Mouse (Mus musculus) limb, embryonic 13.5 days (tissue): ENCODE data around the gene Tmed8. TPM values are rescaled to one million over a fixed set of nuclear protein-coding genes. Genes with fewer than 3 reads are reported as not detected.

Experiments used
- ATAC-seq: fragments of 200-750 bp; cut with Nextera tagmentation; 2 replicates; pipeline ENCODE4 v1.8.0; 2017; ENCODE audit warnings: low read depth, moderate number of reproducible peaks, moderate TSS enrichment; ENCODE audit not compliant: low FRiP score
- H3K27ac ChIP-seq: fragments of 300-500 bp; sonication (generic); 2 replicates; pipeline ENCODE4 v1.5.1; 2015; ENCODE audit warnings: inconsistent platforms, mild to moderate bottlenecking, moderate library complexity
- H3K27me3 ChIP-seq: fragments of 300-500 bp; sonication (generic); 2 replicates; pipeline ENCODE4 v1.6.1; 2015; ENCODE audit warnings: mild to moderate bottlenecking, inconsistent platforms
- H3K36me3 ChIP-seq: fragments of 300-500 bp; sonication (generic); 2 replicates; pipeline ENCODE4 v1.6.1; 2015; ENCODE audit warnings: inconsistent platforms, mild to moderate bottlenecking, moderate library complexity
- H3K4me1 ChIP-seq: fragments of 300-500 bp; sonication (generic); 2 replicates; pipeline ENCODE4 v1.6.1; 2015; ENCODE audit warnings: inconsistent platforms
- H3K4me2 ChIP-seq: fragments of 300-500 bp; sonication (generic); replicated peaks from 2 replicates; pipeline ENCODE4 v1.6.1; 2015; ENCODE audit warnings: inconsistent platforms, mild to moderate bottlenecking, moderate library complexity
- H3K4me3 ChIP-seq: fragments of 300-500 bp; sonication (generic); 2 replicates; pipeline ENCODE4 v1.5.1; 2015; ENCODE audit warnings: moderate library complexity, mild to moderate bottlenecking, inconsistent platforms
- H3K9ac ChIP-seq: fragments of 300-500 bp; sonication (generic); 2 replicates; pipeline ENCODE4 v1.6.1; 2015; ENCODE audit warnings: mild to moderate bottlenecking, inconsistent platforms
- H3K9me3 ChIP-seq: fragments of 300-500 bp; sonication (generic); 2 replicates; pipeline ENCODE4 v1.6.1; 2016; ENCODE audit warnings: inconsistent platforms
- WGBS: fragments of 180-500 bp; shearing (Covaris S2); methylation state at CpG from one replicate; pipeline ENCODE4 v1.1.7; 2015; 5-methylcytosine and 5-hydroxymethylcytosine counted together
- polyA plus RNA-seq: library from polyadenylated mRNA; unstranded; fragments of >200 nt; fragmentation: Nextera tagmentation; extraction: Ambion mirVana; gene quantifications from 2 replicates; pipeline ENCODE4 v1.2.1, GENCODE M21; 2015

Tmed8 gene
- polyA plus RNA-seq, 1 experiment from 2014 or later: 2.5 TPM

DNA sequence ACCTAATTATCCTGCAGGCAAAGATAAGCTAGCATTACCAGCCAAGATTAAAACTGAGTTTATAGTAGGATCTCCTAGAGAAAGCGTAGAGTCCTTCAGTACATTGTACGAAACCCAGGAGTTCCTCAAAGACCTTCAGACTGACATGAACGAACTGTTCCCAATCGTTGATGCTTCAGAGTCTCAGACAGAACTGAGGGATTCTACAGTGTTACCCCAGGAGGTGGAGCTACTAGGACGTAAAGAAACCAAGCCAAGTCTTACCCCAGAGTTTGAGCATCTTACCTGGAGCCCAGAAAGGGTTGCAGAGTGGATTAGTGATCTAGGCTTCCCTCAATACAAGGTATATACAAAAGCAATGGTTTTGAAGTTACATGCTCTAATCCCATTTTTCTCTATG is 1.4 kb upstream of the Tmed8 start:
- H3K9me3 ChIP-seq: no peaks in the 10 kb centered on the region
- peaks cover 22% of the 10 kb centered on the region for H3K4me1 ChIP-seq
- no peak overlapping the region for H3K4me3 ChIP-seq
- H3K4me2 ChIP-seq: no peak overlapping the region
- ATAC-seq: no peak
- no peak overlapping the region for H3K9ac ChIP-seq
- WGBS: 67% methylated on average over 5 of the region's 5 CpGs
- H3K27me3 ChIP-seq: 0 out of 2 replicates have a peak, but pooled peaks cover 7% of the 10 kb centered on the region
- H3K27ac ChIP-seq: no peak overlapping the region
- no peaks in the 10 kb centered on the region for H3K36me3 ChIP-seq

- H3K27me3 ChIP-seq: 0 out of 2 replicates have a peak, but pooled peaks cover 7% of the 10 kb centered on the region
- no peaks in the 10 kb centered on the region for H3K9me3 ChIP-seq
- whole genome bisulfite sequencing: under 1% methylated on average over 37 of the region's 38 CpGs
- no peaks in the 10 kb centered on the region for H3K36me3 ChIP-seq
- H3K4me1 ChIP-seq: peaks cover 23% of the 10 kb centered on the region
- ATAC-seq: peak; percentile 20
- H3K4me2 ChIP-seq: peak within 1 kb of the TSS; percentile 87
- peak within 1 kb of the TSS; percentile 58; the same call in 1 of the 2 replicates for H3K27ac ChIP-seq
- H3K4me3 ChIP-seq: peak within 1 kb of the TSS; percentile 86
- H3K9ac ChIP-seq: peak within 1 kb of the TSS; percentile 88
Measured at GRCm38 (mm10) chr12:87199206-87199972, 865 bp downstream of the Tmed8 start, which contains the start of gene Samd15. Samd15 (plus strand) TSS chr12:87199723.

- H3K27ac ChIP-seq: no peak overlapping the region
- H3K27me3 ChIP-seq: 0 out of 2 replicates have a peak, but pooled peaks cover 7% of the 10 kb centered on the region
- H3K4me3 ChIP-seq: peak overlapping the region; percentile 86
- peaks cover 23% of the 10 kb centered on the region for H3K4me1 ChIP-seq
- H3K9me3 ChIP-seq: no peaks in the 10 kb centered on the region
- no peak for ATAC-seq
- 43% methylated on average over 6 of the region's 6 CpGs for WGBS
- H3K9ac ChIP-seq: peak overlapping the region; percentile 88; the same call in 1 of the 2 replicates
- no peaks in the 10 kb centered on the region for H3K36me3 ChIP-seq
- H3K4me2 ChIP-seq: peak overlapping the region; percentile 87
Measured at GRCm38 (mm10) chr12:87198792-87199191, 1.5 kb downstream of the Tmed8 start.

- no peaks in the 10 kb centered on the region for H3K9me3 ChIP-seq
- H3K27ac ChIP-seq: no peak overlapping the region
- 0 out of 2 replicates have a peak, but pooled peaks cover 7% of the 10 kb centered on the region for H3K27me3 ChIP-seq
- no peak overlapping the region for H3K4me2 ChIP-seq
- no peaks in the 10 kb centered on the region for H3K36me3 ChIP-seq
- peaks cover 23% of the 10 kb centered on the region for H3K4me1 ChIP-seq
- no peak overlapping the region for H3K4me3 ChIP-seq
- H3K9ac ChIP-seq: no peak overlapping the region
- no peak for ATAC-seq
Measured at GRCm38 (mm10) chr12:87196310-87196709, 3.9 kb downstream of the Tmed8 start.

- Histone ChIP-seq H3K36me3 (no peaks in the 10 kb centered on the region), H3K4me2 (no peak overlapping the region), H3K4me3 (no peak overlapping the region), H3K9ac (no peak overlapping the region), H3K4me1 (peaks cover 23% of the 10 kb centered on the region), H3K9me3 (no peaks in the 10 kb centered on the region), H3K27me3 (no peaks in the 10 kb centered on the region), H3K27ac (no peak overlapping the region)
- ATAC-seq: no peak
- whole genome bisulfite sequencing: 95% methylated on average over 1 of the region's 1 CpGs
Measured at GRCm38 (mm10) chr12:87195069-87195468, 5.2 kb downstream of the Tmed8 start.

DNA sequence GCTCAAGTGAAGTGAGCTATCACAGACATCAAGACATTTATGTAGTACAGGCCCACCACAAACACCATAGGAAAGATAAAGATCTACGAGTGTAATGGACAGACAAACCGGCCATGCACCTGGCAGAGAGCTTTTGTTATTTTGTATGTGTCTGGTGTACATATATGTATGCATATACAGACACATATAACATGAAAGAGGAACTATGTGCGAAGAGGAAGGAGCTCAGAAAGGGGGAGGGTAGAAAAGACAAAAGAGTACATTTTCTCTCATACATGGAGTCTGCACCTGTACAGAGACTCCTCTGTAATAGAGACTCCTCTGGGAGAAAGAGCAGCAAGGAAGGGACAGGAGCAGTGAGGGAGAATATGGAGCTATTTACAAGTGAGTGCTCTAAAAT is 7.2 kb downstream of the Tmed8 start:
- H3K9me3 ChIP-seq: no peaks in the 10 kb centered on the region
- 88% methylated on average over 3 of the region's 3 CpGs for WGBS
- H3K36me3 ChIP-seq: no peaks in the 10 kb centered on the region
- H3K4me2 ChIP-seq: no peak overlapping the region
- no peak overlapping the region for H3K27ac ChIP-seq
- peaks cover 13% of the 10 kb centered on the region for H3K4me1 ChIP-seq
- H3K27me3 ChIP-seq: no peaks in the 10 kb centered on the region
- no peak overlapping the region for H3K9ac ChIP-seq
- ATAC-seq: no peak
- H3K4me3 ChIP-seq: no peak overlapping the region

- Histone ChIP-seq H3K9me3 (no peaks in the 10 kb centered on the region), H3K27ac (no peak overlapping the region), H3K27me3 (no peaks in the 10 kb centered on the region), H3K36me3 (peaks cover 22% of the 10 kb centered on the region), H3K4me3 (no peak overlapping the region), H3K4me2 (no peak overlapping the region), H3K9ac (no peak overlapping the region), H3K4me1 (peaks cover 30% of the 10 kb centered on the region)
- ATAC-seq: no peak
- 93% methylated on average over 4 of the region's 4 CpGs for WGBS
Measured at GRCm38 (mm10) chr12:87177631-87178030, 22.6 kb downstream of the Tmed8 start.

- H3K9ac ChIP-seq: no peak overlapping the region
- ATAC-seq: peak; percentile 89
- WGBS: 37% methylated on average over 4 of the region's 4 CpGs
Measured at GRCm38 (mm10) chr12:87175194-87175946, 24.9 kb downstream of the Tmed8 start.

GRCm38 (mm10) chr12:87160815-87161214 is 39.4 kb downstream of the Tmed8 start:
- Histone ChIP-seq H3K36me3 (peaks cover 49% of the 10 kb centered on the region), H3K27me3 (no peaks in the 10 kb centered on the region), H3K9me3 (no peaks in the 10 kb centered on the region; the same call in 1 of the 2 replicates), H3K9ac (no peak overlapping the region), H3K4me3 (no peak overlapping the region), H3K27ac (no peak overlapping the region), H3K4me1 (peaks cover 8% of the 10 kb centered on the region; the same call in 1 of the 2 replicates), H3K4me2 (no peak overlapping the region)
- WGBS: 93% methylated on average over 5 of the region's 5 CpGs
- ATAC-seq: no peak

More at GRCm38 (mm10) chr12:87175194-87175946, 24.9 kb downstream of the Tmed8 start:
- H3K27me3 ChIP-seq: no peaks in the 10 kb centered on the region
- H3K27ac ChIP-seq: peak overlapping the region; percentile 39; the same call in 1 of the 2 replicates
- peak overlapping the region; percentile 11; the same call in 1 of the 2 replicates for H3K4me2 ChIP-seq
- H3K4me1 ChIP-seq: peaks cover 30% of the 10 kb centered on the region
- H3K9me3 ChIP-seq: no peaks in the 10 kb centered on the region
- peaks cover 41% of the 10 kb centered on the region for H3K36me3 ChIP-seq
- no peak overlapping the region for H3K4me3 ChIP-seq

GRCm38 (mm10) chr12:87160310-87160709 is 39.9 kb downstream of the Tmed8 start:
- WGBS: 71% methylated on average over 1 of the region's 1 CpGs
- H3K9ac ChIP-seq: no peak overlapping the region
- H3K36me3 ChIP-seq: peaks cover 51% of the 10 kb centered on the region
- ATAC-seq: no peak
- H3K9me3 ChIP-seq: no peaks in the 10 kb centered on the region
- no peaks in the 10 kb centered on the region for H3K27me3 ChIP-seq
- no peak overlapping the region for H3K27ac ChIP-seq
- H3K4me2 ChIP-seq: no peak overlapping the region
- H3K4me3 ChIP-seq: no peak overlapping the region
- H3K4me1 ChIP-seq: peaks cover 8% of the 10 kb centered on the region; the same call in 1 of the 2 replicates

DNA sequence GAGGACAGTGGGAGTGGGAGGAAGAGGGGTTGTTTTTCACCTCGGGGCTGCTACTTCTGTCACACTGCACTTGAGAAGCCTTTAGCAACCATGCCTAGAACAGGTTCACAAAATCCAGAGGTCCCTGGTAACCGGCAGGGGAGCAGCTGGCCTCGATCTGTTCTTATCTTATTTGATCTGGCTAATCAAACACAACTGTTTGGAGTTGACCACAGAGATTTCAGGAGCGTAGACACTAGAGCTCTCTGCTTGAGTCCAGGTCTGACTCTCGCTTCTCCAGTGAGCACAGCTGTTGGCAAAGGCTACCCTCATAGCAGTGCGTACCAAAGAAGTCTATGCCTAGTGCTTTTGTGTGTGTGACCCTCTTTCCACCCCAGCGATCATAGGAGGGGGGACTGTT is 42.2 kb downstream of the Tmed8 start:
- Histone ChIP-seq H3K9ac (no peak overlapping the region), H3K4me3 (no peak overlapping the region), H3K27ac (no peak overlapping the region), H3K4me2 (no peak overlapping the region), H3K36me3 (peaks cover 37% of the 10 kb centered on the region), H3K27me3 (no peaks in the 10 kb centered on the region), H3K4me1 (peaks cover 8% of the 10 kb centered on the region; the same call in 1 of the 2 replicates), H3K9me3 (no peaks in the 10 kb centered on the region)
- ATAC-seq: no peak
- WGBS: 78% methylated on average over 7 of the region's 7 CpGs

DNA sequence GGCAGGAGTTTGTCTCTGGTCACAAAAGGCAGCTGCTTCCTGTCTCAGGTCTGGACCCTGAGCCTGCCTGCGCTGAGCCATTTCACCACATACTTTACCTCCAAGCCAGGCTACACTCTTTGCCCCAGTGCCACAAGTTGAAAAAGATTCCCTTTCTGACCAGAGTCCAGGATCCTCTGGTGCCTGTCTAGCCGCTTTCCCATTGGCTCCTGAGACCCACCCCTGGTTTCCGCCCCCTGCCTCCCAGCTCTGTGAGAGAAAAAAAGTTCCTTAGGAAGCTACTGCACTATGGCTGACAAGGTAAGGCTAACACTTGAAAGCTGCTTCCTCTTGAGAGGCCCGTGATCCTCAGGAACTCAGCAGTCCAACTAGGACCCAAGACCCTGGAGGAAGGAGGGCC is 42.9 kb downstream of the Tmed8 start:
- no peaks in the 10 kb centered on the region for H3K27me3 ChIP-seq
- no peak overlapping the region for H3K9ac ChIP-seq
- no peak overlapping the region for H3K4me2 ChIP-seq
- H3K4me3 ChIP-seq: no peak overlapping the region
- WGBS: 62% methylated on average over 4 of the region's 4 CpGs
- H3K9me3 ChIP-seq: no peaks in the 10 kb centered on the region
- peaks cover 8% of the 10 kb centered on the region; the same call in 1 of the 2 replicates for H3K4me1 ChIP-seq
- ATAC-seq: no peak
- no peak overlapping the region for H3K27ac ChIP-seq
- peaks cover 30% of the 10 kb centered on the region for H3K36me3 ChIP-seq
